Comparison of ENCODE assay signal across 17 mouse cellular contexts in the genomic region with DNA sequence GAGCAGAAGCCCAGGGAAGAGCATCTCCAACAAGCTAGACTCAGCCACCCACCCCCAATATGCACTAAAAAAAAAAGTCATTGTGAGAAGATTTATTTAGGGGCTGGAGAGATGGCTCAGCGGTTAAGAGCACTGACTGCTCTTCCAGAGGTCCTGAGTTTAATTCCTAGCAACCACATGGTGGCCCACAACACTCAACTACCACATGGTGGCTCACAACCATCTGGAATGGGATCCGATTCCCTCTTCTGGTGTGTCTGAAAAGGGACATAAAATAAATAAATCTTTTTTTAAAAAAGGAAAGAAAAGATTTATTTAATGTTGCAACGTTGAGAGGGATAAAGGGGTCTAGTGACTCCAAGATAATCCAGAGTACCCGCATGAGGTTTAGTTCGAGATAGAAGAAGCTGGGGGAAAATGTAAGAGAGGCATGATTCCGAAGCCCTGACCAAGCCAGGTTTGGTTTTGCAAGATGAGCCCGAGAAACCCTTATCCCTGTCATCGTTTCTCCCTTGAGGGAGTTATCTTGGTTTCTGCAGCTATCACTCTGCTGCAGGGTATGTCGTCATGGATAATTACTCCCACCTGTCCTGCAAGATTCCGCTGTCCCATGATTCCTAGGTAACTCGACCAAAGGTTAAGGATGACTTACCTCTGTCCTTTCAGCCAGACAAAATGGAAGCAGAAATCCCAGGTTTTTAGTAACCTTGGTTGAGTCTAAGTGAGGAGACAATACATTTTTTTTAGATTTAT. TPM values are rescaled to one million over a fixed set of nuclear protein-coding genes. Genes with fewer than 3 reads are reported as not detected.
DNase-seq lines count a peak whose midpoint lies in the region; ATAC-seq and TF ChIP-seq lines count a peak whose summit lies in the region.
"Had no signal": no experiment of that assay in that cellular context is flagged by ENCODE, and none has a peak within 500 bp of the region (broad histone marks: within the 10 kb centered on the region; RNA-seq: fewer than 3 reads in every experiment).

No protein-coding gene starts in this region.

- no peak for ATAC-seq in kidney, postnatal 0 days (replicated peaks; ENCODE audit: low FRiP score, low read depth)
- ATAC-seq: forebrain, embryonic 16.5 days; hindbrain, embryonic 16.5 days had no signal

- H3K36me3 ChIP-seq in kidney, postnatal 0 days (ENCODE audit: insufficient read depth, low read length) = no peaks in the 10 kb centered on the region

- DNase-seq in gastrocnemius, adult 2 months = no peak
- no peak for DNase-seq in gastrocnemius, adult 18-20 months (ENCODE audit: low spot score)
- DNase-seq in kidney, postnatal 0 days (ENCODE audit: low spot score) = peak; percentile 36
- no peak for DNase-seq in kidney, adult 18-20 months
- peak; percentile 32 for DNase-seq in lung, postnatal 10 days
- DNase-seq in lung, postnatal 36 days = no peak
- peak; percentile 14 to 27 for DNase-seq in kidney, postnatal 4 days
- no peak for DNase-seq in spleen, postnatal 36 days (ENCODE audit: low spot score in 2 of 2)
- DNase-seq: cerebellum, postnatal 36 days; gastrocnemius, postnatal 14 days; left cerebral cortex, postnatal 4 days; liver, embryonic 13.5 days had no signal

- 41% methylated on average over 11 of the region's 11 CpGs for WGBS in kidney, postnatal 0 days

- no peak overlapping the region for H3K9ac ChIP-seq in kidney, postnatal 0 days (ENCODE audit: low read depth, low read length)
- H3K9ac ChIP-seq: heart, embryonic 15.5 days; liver, embryonic 13.5 days had no signal

- no peaks in the 10 kb centered on the region for H3K9me3 ChIP-seq in kidney, postnatal 0 days (replicated peaks; ENCODE audit: low read length)
- H3K9me3 ChIP-seq: G1E; heart, embryonic 15.5 days; liver, embryonic 13.5 days had no signal

- H3K27me3 ChIP-seq in kidney, postnatal 0 days (ENCODE audit: insufficient read depth, low read length) = no peaks in the 10 kb centered on the region
- H3K27me3 ChIP-seq: heart, embryonic 15.5 days; liver, embryonic 13.5 days had no signal

- intact Hi-C loops in gastrocnemius, adult 2 months (cut with DNase I) = no loop called here

- H3K4me3 ChIP-seq in gastrocnemius, adult 2 months = no peak overlapping the region
- H3K4me3 ChIP-seq in kidney, postnatal 0 days (replicated peaks; ENCODE audit: low read depth, low read length) = no peak overlapping the region
- H3K4me3 ChIP-seq: heart, embryonic 15.5 days; liver, embryonic 13.5 days; myocyte had no signal

- no peaks in the 10 kb centered on the region for H3K4me1 ChIP-seq in kidney, postnatal 0 days (replicated peaks; ENCODE audit: insufficient read depth, low read length)
- H3K4me1 ChIP-seq: heart, embryonic 15.5 days; liver, embryonic 13.5 days had no signal

- no peak overlapping the region for H3K27ac ChIP-seq in gastrocnemius, adult 2 months
- no peak overlapping the region for H3K27ac ChIP-seq in kidney, postnatal 0 days
- H3K27ac ChIP-seq: heart, embryonic 15.5 days; liver, embryonic 13.5 days had no signal

- no peak overlapping the region for H3K4me2 ChIP-seq in kidney, postnatal 0 days (ENCODE audit: low read length)
- H3K4me2 ChIP-seq: heart, embryonic 15.5 days; liver, embryonic 13.5 days had no signal

- peak; percentile 22; the same call in 1 of the 2 replicates for TF ChIP-seq CTCF in gastrocnemius, adult 2 months (IDR thresholded peaks at IDR 0.05)
- TF ChIP-seq CTCF in kidney, postnatal 0 days (IDR thresholded peaks at IDR 0.05; ENCODE audit: low read depth) = peak; percentile 64

RNA-seq across cellular contexts. Expression of a gene that starts 37.7 kb away (rescaled TPM):
- 10 to 100 TPM; 21.9 to 23.2 TPM for total RNA-seq in gastrocnemius, adult 2 months (2021)
- total RNA-seq in gastrocnemius, adult 18-20 months (2021) = 10 to 100 TPM; 19.3 to 30.7 TPM
- 196 and 204 TPM in 2 replicates for polyA plus RNA-seq in kidney, postnatal 0 days (2015; fragmentation: Nextera tagmentation; extraction: Ambion mirVana)

Comparison
In these comparisons a context has a peak if more than half of its experiments do, and no peak if none do; other contexts are left out.
1. DNase-seq: peak in kidney, postnatal 0 days (single experiment), lung, postnatal 10 days (single experiment) and kidney, postnatal 4 days (2 of 2); none in gastrocnemius, adult 2 months (single experiment), gastrocnemius, adult 18-20 months (single experiment), kidney, adult 18-20 months (single experiment), lung, postnatal 36 days (single experiment) and spleen, postnatal 36 days (0 of 2).